Mouse (Mus musculus): Measurements from ENCODE around the gene Ssu72. TPM values are rescaled to one million over a fixed set of nuclear protein-coding genes. Genes with fewer than 3 reads are reported as not detected.

Ssu72 gene
- polyA plus RNA-seq, 1 experiment: 140 TPM

DNA sequence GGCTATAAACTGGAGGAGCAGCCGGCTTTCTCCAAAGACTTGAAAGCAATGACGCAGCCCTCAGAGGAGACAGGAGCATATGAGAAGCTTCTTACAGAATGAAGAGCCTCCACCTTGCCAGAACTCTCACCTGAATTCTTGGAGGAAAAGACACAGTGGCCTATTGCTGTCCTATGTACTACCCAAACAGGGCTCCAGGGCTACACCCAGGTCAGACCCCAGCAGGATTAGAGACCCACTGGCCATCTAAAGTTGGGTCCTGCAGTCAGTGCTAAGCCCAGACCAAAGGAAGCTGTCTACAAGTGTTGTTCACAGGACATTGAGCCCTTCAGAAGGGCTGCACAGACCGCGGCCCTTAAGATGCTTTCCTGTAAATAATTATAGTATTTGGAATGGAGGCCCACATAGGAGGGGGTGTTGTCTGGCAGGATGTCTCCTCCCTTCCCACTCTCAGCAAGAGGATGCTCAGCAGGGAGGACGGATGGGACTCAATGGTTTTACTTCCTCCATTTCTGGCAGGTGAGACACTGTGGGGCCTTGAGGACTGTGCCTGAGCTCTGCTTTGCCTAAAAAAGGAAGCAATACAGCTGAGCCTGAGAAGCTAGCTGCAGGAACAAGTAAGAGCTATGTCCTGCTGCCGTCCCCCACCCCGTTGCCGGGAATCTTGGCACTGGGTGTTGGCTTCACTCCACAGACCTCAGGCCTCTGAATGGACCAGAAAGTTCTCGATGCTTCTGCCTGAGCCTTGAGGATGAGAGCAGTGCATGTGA, 70.6 kb downstream of the Ssu72 start:
- peak overlapping the region; percentile 72 for H3K27ac ChIP-seq (ENCODE audit: insufficient read depth, low read depth, low read length)
- H3K4me3 ChIP-seq (ENCODE audit: low read depth, low read length): no peak overlapping the region
- H3K4me1 ChIP-seq (ENCODE audit: control insufficient read depth, insufficient read depth, insufficient read length, low read length): peaks cover 45% of the 10 kb centered on the region
- WGBS: 56% methylated on average over 9 of the region's 9 CpGs
- TF ChIP-seq POLR2A (IDR thresholded peaks at IDR 0.05; ENCODE audit: low read depth, low read length) (no peak), CTCF (IDR thresholded peaks at IDR 0.05; ENCODE audit: extremely low read depth, insufficient read length, insufficient replicate concordance, low read depth, low read length) (no peak)
- H3K27me3 ChIP-seq (ENCODE audit: control insufficient read depth, insufficient read depth, low read length): no peaks in the 10 kb centered on the region
- H3K36me3 ChIP-seq (ENCODE audit: control insufficient read depth, insufficient read depth, low read length): 0 out of 2 replicates have a peak, but pooled peaks cover 5% of the 10 kb centered on the region

DNA sequence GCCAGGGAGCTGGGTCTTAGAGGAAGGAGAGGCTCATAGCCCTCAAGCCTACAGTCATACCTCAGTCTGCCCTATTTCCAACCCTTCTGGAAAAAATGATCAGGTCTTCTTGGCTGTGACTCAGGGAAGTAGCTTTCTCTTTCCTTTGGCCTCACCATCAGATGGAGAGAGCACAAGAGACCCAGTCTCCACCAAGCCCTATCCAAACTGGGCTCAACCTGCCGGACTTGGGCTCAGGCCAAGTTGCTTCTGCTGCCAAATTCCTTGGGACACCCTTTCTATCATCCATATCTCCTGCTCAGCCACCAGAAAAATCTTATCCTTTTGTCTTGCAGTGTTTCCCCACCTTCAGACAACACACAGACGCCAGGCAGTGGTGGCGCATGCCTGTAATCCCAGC, 71.3 kb downstream of the Ssu72 start:
- 45% methylated on average over 3 of the region's 3 CpGs for WGBS
- Histone ChIP-seq H3K4me1 (ENCODE audit: control insufficient read depth, insufficient read depth, insufficient read length, low read length) (peaks cover 39% of the 10 kb centered on the region), H3K36me3 (ENCODE audit: control insufficient read depth, insufficient read depth, low read length) (0 out of 2 replicates have a peak, but pooled peaks cover 5% of the 10 kb centered on the region), H3K4me3 (ENCODE audit: low read depth, low read length) (no peak overlapping the region), H3K27me3 (ENCODE audit: control insufficient read depth, insufficient read depth, low read length) (no peaks in the 10 kb centered on the region), H3K27ac (ENCODE audit: insufficient read depth, low read depth, low read length) (peak overlapping the region; percentile 72)
- TF ChIP-seq POLR2A (IDR thresholded peaks at IDR 0.05; ENCODE audit: low read depth, low read length) (no peak), CTCF (IDR thresholded peaks at IDR 0.05; ENCODE audit: extremely low read depth, insufficient read length, insufficient replicate concordance, low read depth, low read length) (no peak)

DNA sequence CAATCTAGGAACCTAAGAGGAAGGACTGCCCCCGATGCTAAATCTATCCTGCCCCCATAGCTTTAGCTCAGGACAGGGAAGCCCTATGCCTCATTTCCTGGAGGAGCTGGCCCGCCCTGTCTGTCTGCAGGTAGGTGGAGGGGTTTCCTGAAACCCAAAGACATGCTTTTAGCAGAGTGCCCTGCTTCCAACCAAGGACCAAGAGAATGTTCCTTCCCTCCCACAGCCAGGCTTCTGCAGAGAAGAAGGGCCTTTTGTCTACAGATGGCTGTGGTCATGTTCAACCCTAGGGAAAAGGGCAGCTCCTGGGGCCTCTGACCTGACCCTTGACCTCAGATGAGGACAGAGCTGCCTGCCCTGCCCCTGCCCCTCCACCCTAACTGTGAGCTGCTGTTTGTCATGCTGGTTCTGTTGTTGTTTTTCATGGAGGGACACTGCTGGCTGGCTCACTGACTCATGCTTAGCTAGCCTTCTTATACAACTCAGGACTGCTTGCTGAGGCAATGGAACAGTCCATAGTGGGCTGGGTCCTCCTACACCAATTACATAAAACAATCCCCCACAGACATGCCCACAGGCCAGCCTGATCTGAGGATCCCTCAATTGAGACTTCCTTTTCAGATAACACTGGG, 72.2 kb downstream of the Ssu72 start:
- TF ChIP-seq POLR2A (IDR thresholded peaks at IDR 0.05; ENCODE audit: low read depth, low read length) (no peak), CTCF (IDR thresholded peaks at IDR 0.05; ENCODE audit: extremely low read depth, insufficient read length, insufficient replicate concordance, low read depth, low read length) (no peak)
- 0 out of 2 replicates have a peak, but pooled peaks cover 5% of the 10 kb centered on the region for H3K36me3 ChIP-seq (ENCODE audit: control insufficient read depth, insufficient read depth, low read length)
- H3K27me3 ChIP-seq (ENCODE audit: control insufficient read depth, insufficient read depth, low read length): no peaks in the 10 kb centered on the region
- 59% methylated on average over 2 of the region's 2 CpGs for WGBS
- peaks cover 37% of the 10 kb centered on the region for H3K4me1 ChIP-seq (ENCODE audit: control insufficient read depth, insufficient read depth, insufficient read length, low read length)
- peak overlapping the region; percentile 20 for H3K27ac ChIP-seq (ENCODE audit: insufficient read depth, low read depth, low read length)
- no peak overlapping the region for H3K4me3 ChIP-seq (ENCODE audit: low read depth, low read length)

DNA sequence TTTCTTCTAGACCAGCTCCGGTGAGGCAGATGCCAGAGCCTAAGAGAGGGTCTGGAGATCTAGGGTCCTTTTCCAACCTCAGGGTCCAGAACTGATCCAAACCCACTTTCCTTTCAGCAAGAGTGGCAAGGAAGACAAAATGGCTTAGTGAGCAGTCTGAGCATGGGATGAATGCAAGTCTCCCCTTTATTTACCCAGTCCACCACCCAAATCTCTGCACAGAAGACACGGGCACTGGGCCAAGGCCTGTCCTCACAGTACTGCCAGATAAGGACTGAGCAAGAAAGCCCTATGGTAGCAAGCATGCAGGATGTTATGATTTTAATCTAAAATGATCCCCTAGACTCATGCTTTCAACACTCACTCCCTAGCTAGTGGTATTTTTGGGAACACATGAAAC, 73.2 kb downstream of the Ssu72 start:
- Histone ChIP-seq H3K36me3 (ENCODE audit: control insufficient read depth, insufficient read depth, low read length) (0 out of 2 replicates have a peak, but pooled peaks cover under 1% of the 10 kb centered on the region), H3K4me3 (ENCODE audit: low read depth, low read length) (no peak overlapping the region), H3K4me1 (ENCODE audit: control insufficient read depth, insufficient read depth, insufficient read length, low read length) (peaks cover 27% of the 10 kb centered on the region), H3K27ac (ENCODE audit: insufficient read depth, low read depth, low read length) (no peak overlapping the region), H3K27me3 (ENCODE audit: control insufficient read depth, insufficient read depth, low read length) (no peaks in the 10 kb centered on the region)
- 48% methylated on average over 2 of the region's 2 CpGs for WGBS
- TF ChIP-seq CTCF (IDR thresholded peaks at IDR 0.05; ENCODE audit: extremely low read depth, insufficient read length, insufficient replicate concordance, low read depth, low read length) (no peak), POLR2A (IDR thresholded peaks at IDR 0.05; ENCODE audit: low read depth, low read length) (no peak)

DNA sequence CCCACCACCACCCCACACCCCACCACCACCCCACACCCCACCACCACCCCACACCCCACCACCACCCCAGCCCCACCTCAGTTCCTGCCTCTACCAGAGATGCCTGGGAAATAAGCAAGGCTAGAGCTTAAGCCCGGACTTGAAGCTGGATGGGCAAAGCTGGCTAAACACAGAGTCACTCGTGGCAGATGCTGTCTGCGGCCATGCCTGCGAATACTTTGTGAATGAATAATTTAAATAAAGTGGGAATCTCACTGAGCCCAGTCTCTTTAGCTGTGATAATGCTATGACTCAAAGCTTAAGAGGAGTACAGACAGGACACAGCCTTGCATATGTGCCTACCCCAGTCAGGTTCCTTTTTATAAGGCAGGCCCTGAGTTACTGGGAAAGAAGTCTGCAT, 74.9 kb downstream of the Ssu72 start:
- H3K36me3 ChIP-seq (ENCODE audit: control insufficient read depth, insufficient read depth, low read length): no peaks in the 10 kb centered on the region
- WGBS: 87% methylated on average over 4 of the region's 4 CpGs
- no peak overlapping the region for H3K4me3 ChIP-seq (ENCODE audit: low read depth, low read length)
- peaks cover 26% of the 10 kb centered on the region for H3K4me1 ChIP-seq (ENCODE audit: control insufficient read depth, insufficient read depth, insufficient read length, low read length)
- H3K27ac ChIP-seq (ENCODE audit: insufficient read depth, low read depth, low read length): no peak overlapping the region
- no peaks in the 10 kb centered on the region for H3K27me3 ChIP-seq (ENCODE audit: control insufficient read depth, insufficient read depth, low read length)
- TF ChIP-seq POLR2A (IDR thresholded peaks at IDR 0.05; ENCODE audit: low read depth, low read length): no peak
- no peak for TF ChIP-seq CTCF (IDR thresholded peaks at IDR 0.05; ENCODE audit: extremely low read depth, insufficient read length, insufficient replicate concordance, low read depth, low read length)

DNA sequence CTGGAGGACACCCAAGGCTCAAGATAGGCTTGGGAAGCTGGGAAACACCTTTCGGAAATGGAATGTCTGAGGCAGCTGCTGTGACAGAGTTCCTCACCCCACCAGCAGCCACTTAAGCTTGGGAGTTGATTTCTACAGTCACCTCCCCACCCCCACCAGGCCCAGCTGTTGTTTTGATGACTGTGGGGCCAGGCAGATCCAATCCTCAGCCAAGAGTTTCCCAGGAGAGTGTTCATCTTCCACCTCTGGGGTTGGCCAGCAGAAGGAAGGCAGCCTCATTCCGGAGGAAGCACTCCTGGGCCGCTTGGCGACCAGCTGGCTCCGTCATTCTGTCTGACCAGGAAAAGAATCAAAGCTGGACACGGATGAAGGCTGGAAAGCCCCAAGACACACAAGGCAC, 76.3 kb downstream of the Ssu72 start:
- no peaks in the 10 kb centered on the region for H3K36me3 ChIP-seq (ENCODE audit: control insufficient read depth, insufficient read depth, low read length)
- H3K4me1 ChIP-seq (ENCODE audit: control insufficient read depth, insufficient read depth, insufficient read length, low read length): peaks cover 21% of the 10 kb centered on the region
- no peaks in the 10 kb centered on the region for H3K27me3 ChIP-seq (ENCODE audit: control insufficient read depth, insufficient read depth, low read length)
- H3K27ac ChIP-seq (ENCODE audit: insufficient read depth, low read depth, low read length): peak overlapping the region; percentile 17; the same call in 1 of the 2 replicates
- TF ChIP-seq POLR2A (IDR thresholded peaks at IDR 0.05; ENCODE audit: low read depth, low read length) (no peak), CTCF (IDR thresholded peaks at IDR 0.05; ENCODE audit: extremely low read depth, insufficient read length, insufficient replicate concordance, low read depth, low read length) (no peak)
- WGBS: 78% methylated on average over 6 of the region's 6 CpGs
- no peak overlapping the region for H3K4me3 ChIP-seq (ENCODE audit: low read depth, low read length)

Other genes starting within 250 kb of the Ssu72 start
- gene Tmem52, start 235.7 kb upstream of the Ssu72 start, polyA plus RNA-seq (2012; rRNA removed): 0.69 and 2.1 TPM in 2 replicates
- 690 and 1,603 TPM in 2 replicates for gene Gnb1, start 213.4 kb upstream of the Ssu72 start, polyA plus RNA-seq (2012; rRNA removed)
- 76.8 and 135 TPM in 2 replicates for gene Nadk, start 142.4 kb upstream of the Ssu72 start, polyA plus RNA-seq (2012; rRNA removed)
- gene Slc35e2, start 103.4 kb upstream of the Ssu72 start, polyA plus RNA-seq (2012; rRNA removed): 14.2 and 20.1 TPM in 2 replicates
- 24.6 and 51.4 TPM in 2 replicates for gene Cdk11b, start 79.9 kb upstream of the Ssu72 start, polyA plus RNA-seq (2012; rRNA removed)
- not detected in 2 replicates for gene Gm10563, start 59.4 kb upstream of the Ssu72 start, polyA plus RNA-seq (2012; rRNA removed)
- gene Mmp23, start 51.4 kb upstream of the Ssu72 start, polyA plus RNA-seq (2012; rRNA removed): 32.6 and 55.1 TPM in 2 replicates
- gene Mib2, start 35.6 kb upstream of the Ssu72 start, polyA plus RNA-seq (2012; rRNA removed): 46.3 and 85.4 TPM in 2 replicates
- gene Fndc10, start 10.5 kb upstream of the Ssu72 start, polyA plus RNA-seq (2012; rRNA removed): 12.5 and 24.0 TPM in 2 replicates
- 0.53 and 0.80 TPM in 2 replicates for gene Tmem240, start 30.0 kb downstream of the Ssu72 start, polyA plus RNA-seq (2012; rRNA removed)
- 57.3 and 65.5 TPM in 2 replicates for gene Atad3a, start 56.3 kb downstream of the Ssu72 start, polyA plus RNA-seq (2012; rRNA removed)
- gene Vwa1, start 69.9 kb downstream of the Ssu72 start, polyA plus RNA-seq (2012; rRNA removed): 18.5 and 125 TPM in 2 replicates
- 0.63 and 2.6 TPM in 2 replicates for gene Tmem88b, start 81.1 kb downstream of the Ssu72 start, polyA plus RNA-seq (2012; rRNA removed)
- not detected in 2 replicates for gene Ankrd65, start 85.6 kb downstream of the Ssu72 start, polyA plus RNA-seq (2012; rRNA removed)
- gene Mrpl20, start 98.1 kb downstream of the Ssu72 start, polyA plus RNA-seq (2012; rRNA removed): 34.5 and 36.4 TPM in 2 replicates
- gene Ccnl2, start 107.7 kb downstream of the Ssu72 start, polyA plus RNA-seq (2012; rRNA removed): 20.5 and 31.3 TPM in 2 replicates
- 113 and 159 TPM in 2 replicates for gene Aurkaip1, start 126.5 kb downstream of the Ssu72 start, polyA plus RNA-seq (2012; rRNA removed)
- 67.9 and 98.1 TPM in 2 replicates for gene Mxra8, start 134.9 kb downstream of the Ssu72 start, polyA plus RNA-seq (2012; rRNA removed)
- gene Dvl1, start 142.6 kb downstream of the Ssu72 start, polyA plus RNA-seq (2012; rRNA removed): 111 and 153 TPM in 2 replicates
- 1.0 and 1.8 TPM in 2 replicates for gene Tas1r3, start 158.6 kb downstream of the Ssu72 start, polyA plus RNA-seq (2012; rRNA removed)
- gene Cptp, start 164.6 kb downstream of the Ssu72 start, polyA plus RNA-seq (2012; rRNA removed): 65.7 and 69.1 TPM in 2 replicates
- 15.0 and 26.0 TPM in 2 replicates for gene Ints11, start 164.7 kb downstream of the Ssu72 start, polyA plus RNA-seq (2012; rRNA removed)
- 25.2 and 30.8 TPM in 2 replicates for gene Pusl1, start 187.0 kb downstream of the Ssu72 start, polyA plus RNA-seq (2012; rRNA removed)
- gene Acap3, start 187.0 kb downstream of the Ssu72 start, polyA plus RNA-seq (2012; rRNA removed): 11.1 and 15.9 TPM in 2 replicates
- 73.5 and 206 TPM in 2 replicates for gene Ube2j2, start 239.0 kb downstream of the Ssu72 start, polyA plus RNA-seq (2012; rRNA removed)